Mouse (Mus musculus) limb, embryonic 11.5 days (tissue): Measurements from ENCODE around the gene Cbarp. TPM values are rescaled to one million over a fixed set of nuclear protein-coding genes. Genes with fewer than 3 reads are reported as not detected.
A peak's percentile ranks its signal among the peaks of the same experiment; 100 is the strongest.

Experiments used
- ATAC-seq: fragments of 200-750 bp; cut with Nextera tagmentation; 2 replicates; pipeline ENCODE4 v1.8.0; 2017; ENCODE audit warnings: low read depth; ENCODE audit not compliant: insufficient number of reproducible peaks, low FRiP score, low TSS enrichment
- DNase-seq: peaks from one replicate; pipeline ENCODE4 v3.0.0-alpha.2; 2015; ENCODE audit warnings: low spot score
- H3K27ac ChIP-seq: fragments of 300-500 bp; sonication (generic); replicated peaks from 2 replicates; pipeline ENCODE4 v1.5.1; 2014; ENCODE audit warnings: low read depth, mild to moderate bottlenecking, low read length
- H3K27me3 ChIP-seq: fragments of 300-500 bp; sonication (generic); 2 replicates; pipeline ENCODE4 v1.6.1; 2014; ENCODE audit warnings: mild to moderate bottlenecking, low read length, mixed read lengths; ENCODE audit not compliant: control insufficient read depth, insufficient read depth
- H3K36me3 ChIP-seq: fragments of 300-500 bp; sonication (generic); 2 replicates; pipeline ENCODE4 v1.6.1; 2014; ENCODE audit warnings: mild to moderate bottlenecking, low read length, moderate library complexity, mixed read lengths; ENCODE audit not compliant: control insufficient read depth, insufficient read depth
- H3K4me1 ChIP-seq: fragments of 300-500 bp; sonication (generic); 2 replicates; pipeline ENCODE4 v1.6.1; 2014; ENCODE audit warnings: low read length, mixed read lengths; ENCODE audit not compliant: control insufficient read depth, insufficient read depth
- H3K4me2 ChIP-seq: fragments of 300-500 bp; sonication (generic); 2 replicates; pipeline ENCODE4 v1.6.1; 2014; ENCODE audit warnings: low read depth, mild to moderate bottlenecking, moderate library complexity; ENCODE audit not compliant: severe bottlenecking
- H3K4me3 ChIP-seq: fragments of 300-500 bp; sonication (generic); 2 replicates; pipeline ENCODE4 v1.5.1; 2014; ENCODE audit warnings: low read depth, low read length
- H3K9ac ChIP-seq: fragments of 300-500 bp; sonication (generic); 2 replicates; pipeline ENCODE4 v1.6.1; 2014; ENCODE audit warnings: mild to moderate bottlenecking, low read length
- H3K9me3 ChIP-seq: fragments of 300-500 bp; sonication (generic); 2 replicates; pipeline ENCODE4 v1.6.1; 2016; ENCODE audit warnings: low read length; ENCODE audit not compliant: control insufficient read depth
- WGBS: fragments of 180-500 bp; shearing (Covaris S2); extraction: QIAGEN DNeasy Blood & Tissue Kit; methylation state at CpG from one replicate; pipeline ENCODE4 v1.1.7; 2014; 5-methylcytosine and 5-hydroxymethylcytosine counted together
- polyA plus RNA-seq: library from polyadenylated mRNA; unstranded; fragments of >200 nt; fragmentation: Nextera tagmentation; extraction: Ambion mirVana; gene quantifications from 2 replicates; pipeline ENCODE4 v1.2.1, GENCODE M21; 2014

Cbarp gene
- polyA plus RNA-seq, 1 experiment from 2014 or later, result 6.5 TPM

DNA sequence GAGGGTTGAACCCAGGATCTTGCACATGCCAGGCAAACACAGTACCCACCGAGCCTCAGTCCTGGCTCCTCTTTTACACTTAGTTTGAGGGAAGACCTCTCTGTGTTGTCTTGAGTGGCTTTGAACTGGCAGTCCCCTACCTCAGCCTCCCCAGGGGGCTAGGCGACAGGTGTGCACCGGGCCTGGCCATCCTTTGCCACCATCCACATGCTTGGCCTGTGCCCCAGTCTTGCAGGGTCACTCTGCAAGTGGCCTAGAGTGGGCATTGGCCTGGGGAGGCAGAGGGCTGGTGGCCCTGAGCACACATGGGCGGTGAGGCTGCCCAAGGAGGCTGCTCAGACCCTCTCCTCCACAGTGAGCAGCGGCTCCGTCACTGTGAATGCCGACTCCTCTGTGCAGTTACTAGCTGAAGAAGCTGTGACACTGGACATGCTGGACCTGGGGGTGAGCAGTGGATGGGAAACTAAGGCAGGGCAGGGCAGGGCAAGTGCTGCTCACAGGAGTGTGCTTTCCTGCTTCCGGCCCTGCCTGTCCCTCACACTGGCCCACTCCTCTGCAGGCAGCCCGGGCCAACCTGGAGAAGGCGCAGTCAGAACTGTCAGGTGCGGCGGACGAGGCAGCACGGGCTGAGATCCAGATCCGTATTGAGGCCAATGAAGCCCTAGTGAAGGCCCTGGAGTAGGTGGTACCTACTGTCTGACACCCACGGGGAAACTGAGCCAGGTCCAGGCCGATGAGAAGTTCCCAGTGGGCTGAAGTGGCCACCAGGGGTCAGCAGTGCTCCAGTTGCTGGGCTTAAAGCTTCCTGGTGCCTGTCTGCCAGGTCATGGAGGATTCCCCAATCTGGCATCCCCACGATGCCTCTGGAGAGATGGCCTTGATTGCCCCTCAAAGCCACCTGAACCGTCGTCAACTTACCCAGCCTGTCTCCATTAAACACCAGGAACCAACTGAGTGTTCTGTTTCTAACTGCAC, 4.5 kb upstream of the Cbarp start:
- peaks cover 20% of the 10 kb centered on the region for H3K36me3 ChIP-seq
- no peak overlapping the region for H3K4me3 ChIP-seq
- WGBS, result 79% methylated on average over 20 of the region's 20 CpGs
- H3K4me1 ChIP-seq, result peaks cover 16% of the 10 kb centered on the region; the same call in 1 of the 2 replicates
- H3K9me3 ChIP-seq, result no peaks in the 10 kb centered on the region
- DNase-seq (peak; percentile 83), ATAC-seq (no peak)
- no peak overlapping the region for H3K27ac ChIP-seq
- no peaks in the 10 kb centered on the region for H3K27me3 ChIP-seq
- no peak overlapping the region for H3K9ac ChIP-seq
- H3K4me2 ChIP-seq, result no peak overlapping the region

DNA sequence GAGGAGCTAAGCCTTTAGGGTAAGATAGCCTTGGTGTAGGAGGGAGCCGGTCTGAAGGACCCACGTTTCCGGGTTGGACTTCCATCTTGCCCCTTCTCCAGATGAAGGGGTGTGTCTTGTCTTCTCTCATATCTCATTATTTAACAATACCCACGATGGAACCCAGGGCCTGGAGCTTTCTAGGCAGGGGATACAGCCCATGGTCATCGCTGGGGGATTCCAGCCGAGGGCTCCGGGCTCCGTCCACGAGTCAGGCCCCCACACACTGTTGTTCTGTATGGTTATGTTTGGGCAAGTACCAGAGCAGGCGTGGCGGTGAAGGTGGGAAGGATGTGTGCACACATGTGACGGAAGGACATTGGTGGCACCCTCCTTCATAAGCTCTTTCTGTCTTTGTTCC, 3.5 kb upstream of the Cbarp start:
- no peak overlapping the region for H3K4me3 ChIP-seq
- no peaks in the 10 kb centered on the region for H3K27me3 ChIP-seq
- no peak overlapping the region for H3K27ac ChIP-seq
- ATAC-seq (no peak), DNase-seq (no peak)
- no peak overlapping the region for H3K9ac ChIP-seq
- no peaks in the 10 kb centered on the region for H3K9me3 ChIP-seq
- WGBS, result 90% methylated on average over 12 of the region's 12 CpGs
- peaks cover 16% of the 10 kb centered on the region; the same call in 1 of the 2 replicates for H3K4me1 ChIP-seq
- H3K4me2 ChIP-seq, result no peak overlapping the region
- H3K36me3 ChIP-seq, result peaks cover 18% of the 10 kb centered on the region

DNA sequence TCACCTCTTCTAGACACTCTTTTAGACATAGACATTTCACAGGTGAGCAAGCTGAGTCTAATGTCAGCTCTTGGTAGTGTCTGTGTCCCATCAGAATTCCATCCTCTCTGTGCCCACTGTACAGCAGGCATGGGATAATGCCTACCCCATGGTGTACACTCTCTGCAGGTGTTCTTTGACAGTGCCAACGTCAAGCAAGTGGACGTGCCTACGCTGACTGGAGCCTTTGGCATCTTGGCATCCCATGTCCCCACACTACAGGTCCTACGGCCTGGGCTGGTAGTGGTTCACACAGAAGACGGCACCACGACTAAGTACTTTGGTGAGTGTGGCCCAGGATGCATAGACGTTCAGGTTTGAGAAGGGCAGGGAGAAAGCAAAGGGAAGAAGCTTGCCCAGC, 3.0 kb upstream of the Cbarp start:
- DNase-seq, result no peak
- Histone ChIP-seq H3K9me3 (no peaks in the 10 kb centered on the region), H3K36me3 (peaks cover 18% of the 10 kb centered on the region), H3K4me3 (peak overlapping the region; percentile 0; the same call in 1 of the 2 replicates), H3K4me1 (peaks cover 18% of the 10 kb centered on the region; the same call in 1 of the 2 replicates), H3K27ac (no peak overlapping the region), H3K27me3 (no peaks in the 10 kb centered on the region), H3K9ac (no peak overlapping the region), H3K4me2 (no peak overlapping the region)
- no peak for ATAC-seq
- WGBS, result 92% methylated on average over 7 of the region's 7 CpGs

DNA sequence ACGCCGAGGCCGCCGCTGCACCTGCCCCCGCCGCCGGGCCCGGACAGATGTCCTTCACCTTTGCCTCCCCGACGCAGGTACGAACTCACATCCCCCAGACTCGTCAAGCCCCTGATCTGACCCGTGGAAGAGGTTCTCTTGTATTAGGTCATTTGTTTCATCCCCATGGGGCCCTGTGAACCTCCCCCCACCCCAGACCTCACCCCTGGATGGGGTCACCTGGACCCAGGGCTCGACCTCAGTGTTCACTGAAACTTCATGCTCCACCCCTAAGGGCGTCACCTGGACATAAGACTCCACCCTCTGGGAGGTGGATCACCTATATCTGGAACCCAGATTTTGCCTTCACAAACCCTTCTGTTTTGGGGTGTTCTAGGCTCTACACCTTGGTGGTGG, 1.9 kb upstream of the Cbarp start:
- Histone ChIP-seq H3K4me1 (peaks cover 22% of the 10 kb centered on the region), H3K9me3 (no peaks in the 10 kb centered on the region), H3K4me3 (peak overlapping the region; percentile 56), H3K27ac (no peak overlapping the region), H3K9ac (peak overlapping the region; percentile 56), H3K4me2 (peak overlapping the region; percentile 76), H3K27me3 (0 out of 2 replicates have a peak, but pooled peaks cover 6% of the 10 kb centered on the region), H3K36me3 (peaks cover 18% of the 10 kb centered on the region)
- WGBS, result 1% methylated on average over 15 of the region's 15 CpGs
- ATAC-seq (peak; percentile 15; the same call in 1 of the 2 replicates), DNase-seq (no peak)

DNA sequence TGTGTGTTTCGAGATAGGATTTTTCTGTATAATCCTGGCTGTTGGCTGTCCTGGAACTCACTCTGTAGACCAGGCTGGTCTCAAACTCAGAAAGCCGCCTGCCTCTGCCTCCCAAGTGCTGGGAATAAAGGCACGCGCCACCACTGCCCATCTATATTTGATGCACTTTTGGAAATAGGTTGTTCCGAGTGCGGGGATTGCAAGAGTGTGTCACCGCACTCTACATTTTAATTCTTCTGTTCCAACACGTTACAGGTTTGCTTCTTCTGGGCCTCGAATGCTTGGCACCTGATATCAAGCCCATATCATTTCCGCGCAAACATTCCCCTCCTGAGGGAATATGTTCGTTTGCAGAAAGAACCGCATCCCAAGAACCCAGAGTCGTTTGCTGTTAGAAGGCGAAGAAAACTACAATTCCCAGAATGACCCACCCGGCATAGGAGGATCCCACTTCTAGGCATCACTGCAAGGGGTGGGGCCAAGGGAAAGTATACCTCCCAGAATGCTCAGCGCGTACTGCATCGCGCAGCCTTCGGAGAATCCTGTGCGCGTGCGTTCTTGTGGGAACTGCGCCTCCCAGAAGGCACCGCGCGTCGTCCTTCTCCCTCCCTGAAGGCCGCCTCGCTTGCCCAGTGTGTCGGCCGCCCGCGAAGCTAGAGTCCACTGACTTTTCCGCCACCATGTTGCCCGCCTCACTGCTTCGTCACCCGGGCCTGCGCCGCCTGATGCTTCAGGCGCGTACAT, 1.3 kb upstream of the Cbarp start:
- DNase-seq (peak; percentile 94), ATAC-seq (peak; percentile 81)
- Histone ChIP-seq H3K27me3 (peaks cover 10% of the 10 kb centered on the region), H3K9ac (peak overlapping the region; percentile 56), H3K36me3 (peaks cover 18% of the 10 kb centered on the region), H3K4me1 (peaks cover 26% of the 10 kb centered on the region), H3K9me3 (no peaks in the 10 kb centered on the region), H3K27ac (0 out of 2 replicates have a peak overlapping the region, but pooled peaks have one; percentile 12), H3K4me2 (peak overlapping the region; percentile 76), H3K4me3 (peak overlapping the region; percentile 56)
- WGBS, result under 1% methylated on average over 43 of the region's 43 CpGs

DNA sequence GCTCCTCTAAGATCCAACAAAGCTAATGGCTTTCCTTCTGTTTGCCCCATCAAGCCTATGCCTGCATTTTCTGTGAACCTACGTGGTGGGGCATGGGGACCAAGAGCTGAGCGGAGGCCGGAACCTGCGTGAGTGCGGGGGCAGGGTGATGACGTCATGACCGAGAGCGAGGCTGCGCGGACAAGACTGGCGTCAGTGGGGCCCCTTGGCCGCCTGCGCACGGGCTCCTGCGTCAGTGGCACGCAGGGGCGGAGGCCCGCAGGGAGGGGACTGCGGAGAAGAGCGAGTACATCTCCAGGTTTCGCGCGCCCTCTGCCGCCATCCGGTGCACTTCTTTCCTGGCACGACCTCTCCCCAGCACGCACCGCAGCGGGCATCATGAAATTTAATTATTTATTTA, 608 bp upstream of the Cbarp start:
- Histone ChIP-seq H3K9me3 (no peaks in the 10 kb centered on the region), H3K9ac (no peak overlapping the region), H3K4me3 (peak overlapping the region; percentile 56), H3K4me2 (peak overlapping the region; percentile 76), H3K27ac (peak overlapping the region; percentile 48), H3K27me3 (peaks cover 18% of the 10 kb centered on the region), H3K4me1 (peaks cover 30% of the 10 kb centered on the region), H3K36me3 (peaks cover 18% of the 10 kb centered on the region)
- WGBS, result under 1% methylated on average over 29 of the region's 29 CpGs
- DNase-seq (peak; percentile 93), ATAC-seq (peak; percentile 49)

DNA sequence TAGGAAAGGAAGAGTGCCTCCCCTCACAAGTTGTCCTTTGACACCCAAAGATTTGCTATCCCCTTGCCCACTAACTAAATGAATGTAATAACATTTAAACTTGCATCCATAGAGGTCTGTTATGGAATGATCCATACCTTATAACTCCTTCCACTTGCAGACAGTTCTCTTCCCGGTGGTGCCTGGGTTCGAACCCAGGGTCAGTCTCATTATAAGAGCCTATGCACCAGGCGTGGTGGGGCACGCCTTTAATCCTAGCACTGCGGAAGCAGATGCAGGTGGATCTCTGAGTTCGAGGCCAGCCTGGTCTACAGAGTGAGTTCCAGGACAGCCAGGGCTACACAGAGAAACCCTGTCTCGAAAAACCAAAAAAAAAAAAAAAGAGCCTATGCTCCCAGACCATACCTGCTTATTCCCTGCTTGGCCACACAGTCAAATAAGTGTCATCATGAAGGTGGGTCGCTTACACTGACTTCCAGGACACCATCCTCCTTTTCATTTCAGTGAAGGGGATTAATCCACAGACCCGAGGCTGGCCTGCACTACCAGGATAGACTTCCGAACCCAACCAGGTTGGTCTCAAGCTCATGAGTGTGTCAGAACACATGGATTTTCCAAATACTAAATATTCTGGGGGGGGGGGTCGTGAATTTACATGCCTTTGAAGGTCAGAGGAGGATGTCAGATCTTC, 515 bp downstream of the Cbarp start:
- Histone ChIP-seq H3K4me3 (no peak overlapping the region), H3K27ac (no peak overlapping the region), H3K9ac (no peak overlapping the region), H3K9me3 (no peaks in the 10 kb centered on the region), H3K4me2 (no peak overlapping the region), H3K4me1 (peaks cover 24% of the 10 kb centered on the region), H3K36me3 (peaks cover 7% of the 10 kb centered on the region; the same call in 1 of the 2 replicates), H3K27me3 (peaks cover 28% of the 10 kb centered on the region)
- DNase-seq (no peak), ATAC-seq (no peak)
- WGBS, result 78% methylated on average over 11 of the region's 11 CpGs

DNA sequence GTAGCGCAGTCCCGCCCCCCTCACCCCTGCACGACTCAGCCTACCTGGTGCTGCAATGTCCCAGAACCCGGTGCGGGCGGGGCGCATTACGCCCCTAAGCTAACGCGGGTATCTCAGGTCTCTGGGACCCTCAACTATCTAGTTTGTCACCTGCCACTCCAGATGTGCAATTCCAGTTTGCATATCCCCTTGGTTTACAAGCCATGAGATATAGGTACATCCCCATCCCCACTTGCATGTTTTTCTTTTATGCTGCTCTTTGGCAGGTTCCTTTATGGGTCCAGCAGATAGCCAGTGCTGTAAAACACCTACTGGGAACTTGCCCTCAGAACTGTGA, 1.2 kb downstream of the Cbarp start:
- ATAC-seq, result no peak
- 0% methylated on average over 8 of the region's 10 CpGs for WGBS
- H3K27me3 ChIP-seq, result peaks cover 28% of the 10 kb centered on the region

More for the DNA sequence above, 1.2 kb downstream of the Cbarp start:
- Histone ChIP-seq H3K27ac (no peak overlapping the region), H3K36me3 (peaks cover 3% of the 10 kb centered on the region; the same call in 1 of the 2 replicates), H3K4me2 (peak overlapping the region; percentile 97), H3K9me3 (no peaks in the 10 kb centered on the region), H3K4me1 (peaks cover 24% of the 10 kb centered on the region), H3K9ac (peak overlapping the region; percentile 80), H3K4me3 (peak overlapping the region; percentile 67)
- DNase-seq, result no peak
